Mouse (Mus musculus) heart, embryonic 11.5 days (tissue): ENCODE results near the gene Ltn1. TPM values are rescaled to one million over a fixed set of nuclear protein-coding genes. Genes with fewer than 3 reads are reported as not detected.

Experiments
- ATAC-seq: fragments of 200-750 bp; cut with Nextera tagmentation; replicated peaks from 2 replicates; pipeline ENCODE4 v1.8.0; 2017; ENCODE audit warnings: moderate library complexity; ENCODE audit not compliant: insufficient number of reproducible peaks, low FRiP score, low TSS enrichment
- H3K27ac ChIP-seq: fragments of 300-500 bp; sonication (generic); 2 replicates; pipeline ENCODE4 v1.5.1; 2014; ENCODE audit warnings: mild to moderate bottlenecking, low read depth, low read length
- H3K27me3 ChIP-seq: fragments of 300-500 bp; sonication (generic); 2 replicates; pipeline ENCODE4 v1.6.1; 2014; ENCODE audit warnings: mild to moderate bottlenecking, low read length, mixed read lengths; ENCODE audit not compliant: control insufficient read depth, insufficient read depth
- H3K36me3 ChIP-seq: fragments of 300-500 bp; sonication (generic); 2 replicates; pipeline ENCODE4 v1.6.1; 2014; ENCODE audit warnings: mild to moderate bottlenecking, low read length, moderate library complexity, mixed read lengths; ENCODE audit not compliant: control insufficient read depth, insufficient read depth
- H3K4me1 ChIP-seq: fragments of 300-500 bp; sonication (generic); 2 replicates; pipeline ENCODE4 v1.6.1; 2014; ENCODE audit warnings: low read length; ENCODE audit not compliant: control insufficient read depth, insufficient read depth
- H3K4me2 ChIP-seq: fragments of 300-500 bp; sonication (generic); 2 replicates; pipeline ENCODE4 v1.6.1; 2014; ENCODE audit warnings: mild to moderate bottlenecking, moderate library complexity
- H3K4me3 ChIP-seq: fragments of 300-500 bp; sonication (generic); 2 replicates; pipeline ENCODE4 v1.5.1; 2014; ENCODE audit warnings: low read depth, low read length
- H3K9ac ChIP-seq: fragments of 300-500 bp; sonication (generic); 2 replicates; pipeline ENCODE4 v1.6.1; 2014; ENCODE audit warnings: mild to moderate bottlenecking, low read depth, low read length, moderate library complexity
- H3K9me3 ChIP-seq: fragments of 300-500 bp; sonication (generic); replicated peaks from 2 replicates; pipeline ENCODE4 v1.6.1; 2016; ENCODE audit warnings: low read length; ENCODE audit not compliant: control insufficient read depth
- WGBS: fragments of 180-500 bp; shearing (Covaris S2); extraction: QIAGEN DNeasy Blood & Tissue Kit; methylation state at CpG from one replicate; pipeline ENCODE4 v1.1.7; 2014; ENCODE audit not compliant: insufficient replicate concordance; 5-methylcytosine and 5-hydroxymethylcytosine counted together
- polyA plus RNA-seq: library from polyadenylated mRNA; unstranded; fragments of >200 nt; fragmentation: Nextera tagmentation; extraction: Ambion mirVana; gene quantifications from 2 replicates; pipeline ENCODE4 v1.2.1, GENCODE M21; 2014

Gene Ltn1
- polyA plus RNA-seq, 1 experiment from 2014 or later, result 22.7 TPM

DNA sequence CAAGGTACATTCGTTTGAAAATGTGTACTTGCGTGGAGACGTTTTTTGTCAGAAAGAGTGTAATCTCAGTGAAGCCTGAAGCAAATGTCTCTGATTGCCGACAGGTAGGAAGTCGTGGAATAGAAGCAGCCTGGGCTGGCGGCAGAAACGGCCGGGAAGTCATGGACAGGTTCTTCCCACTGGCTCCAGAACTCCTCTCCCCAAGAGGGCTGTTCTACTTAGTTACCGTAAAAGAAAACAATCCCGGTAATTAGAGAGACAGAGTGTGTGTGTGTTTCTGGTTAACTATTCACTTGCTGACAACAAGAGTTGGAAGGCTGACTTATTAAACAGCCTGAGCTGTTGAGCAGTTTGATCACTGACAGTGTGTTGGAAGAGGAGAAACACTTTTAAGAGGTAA, 66.4 kb downstream of the Ltn1 start:
- Histone ChIP-seq H3K27me3 (no peaks in the 10 kb centered on the region), H3K27ac (no peak overlapping the region), H3K4me3 (no peak overlapping the region), H3K9me3 (no peaks in the 10 kb centered on the region), H3K4me2 (no peak overlapping the region), H3K4me1 (no peaks in the 10 kb centered on the region), H3K36me3 (peaks cover 7% of the 10 kb centered on the region), H3K9ac (no peak overlapping the region)
- 80% methylated on average over 10 of the region's 10 CpGs for WGBS
- no peak for ATAC-seq

DNA sequence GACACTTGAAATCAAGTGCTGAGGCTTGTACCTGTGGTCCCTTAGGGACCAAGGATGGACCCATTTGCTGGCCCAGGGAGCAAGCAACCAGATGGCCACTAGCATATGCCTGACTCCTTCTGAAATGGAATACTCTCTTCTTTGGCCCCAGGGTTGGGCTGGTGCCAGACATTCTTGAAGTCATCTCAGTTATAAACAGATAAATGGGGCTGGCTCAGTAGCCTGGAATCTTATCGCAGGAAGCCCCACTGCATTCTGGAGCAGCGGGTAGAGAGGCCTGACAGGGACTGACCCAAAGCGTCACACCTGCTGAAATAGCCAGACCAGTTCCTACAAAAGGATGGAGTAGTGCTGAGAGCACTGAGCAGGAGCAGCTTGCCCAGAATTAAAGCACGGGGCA, 68.2 kb downstream of the Ltn1 start:
- no peak overlapping the region for H3K4me3 ChIP-seq
- H3K27me3 ChIP-seq, result no peaks in the 10 kb centered on the region
- H3K9ac ChIP-seq, result no peak overlapping the region
- no peak; the same call in 1 of the 2 replicates for ATAC-seq
- 72% methylated on average over 4 of the region's 4 CpGs for WGBS
- H3K4me2 ChIP-seq, result no peak overlapping the region
- no peaks in the 10 kb centered on the region for H3K9me3 ChIP-seq
- no peak overlapping the region for H3K27ac ChIP-seq
- no peaks in the 10 kb centered on the region for H3K4me1 ChIP-seq
- peaks cover 7% of the 10 kb centered on the region for H3K36me3 ChIP-seq

DNA sequence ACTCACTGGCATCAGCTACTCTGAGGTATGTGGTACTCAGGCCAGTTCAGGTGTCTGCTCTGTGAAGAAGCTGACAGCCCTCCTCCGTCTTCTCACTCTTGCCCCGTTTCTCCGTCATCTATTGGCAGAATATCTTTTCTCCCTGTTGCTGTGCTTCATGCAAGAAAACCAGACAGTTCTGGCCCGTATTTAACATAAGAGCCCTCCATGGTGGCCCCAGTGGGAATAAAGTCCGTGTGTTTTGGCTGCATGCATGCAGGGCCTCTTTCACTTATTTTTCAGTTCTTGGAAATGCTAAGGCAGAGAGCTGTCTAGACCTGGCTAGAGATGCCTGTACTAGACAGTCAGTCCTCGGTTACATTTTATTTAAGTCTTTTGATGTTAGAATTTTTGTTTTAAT, 72.3 kb downstream of the Ltn1 start:
- no peak overlapping the region for H3K9ac ChIP-seq
- H3K4me1 ChIP-seq, result no peaks in the 10 kb centered on the region
- no peak for ATAC-seq
- no peak overlapping the region for H3K4me2 ChIP-seq
- H3K4me3 ChIP-seq, result no peak overlapping the region
- no peaks in the 10 kb centered on the region for H3K9me3 ChIP-seq
- H3K27me3 ChIP-seq, result no peaks in the 10 kb centered on the region
- no peak overlapping the region for H3K27ac ChIP-seq
- peaks cover 2% of the 10 kb centered on the region for H3K36me3 ChIP-seq
- WGBS, result 86% methylated on average over 6 of the region's 6 CpGs

DNA sequence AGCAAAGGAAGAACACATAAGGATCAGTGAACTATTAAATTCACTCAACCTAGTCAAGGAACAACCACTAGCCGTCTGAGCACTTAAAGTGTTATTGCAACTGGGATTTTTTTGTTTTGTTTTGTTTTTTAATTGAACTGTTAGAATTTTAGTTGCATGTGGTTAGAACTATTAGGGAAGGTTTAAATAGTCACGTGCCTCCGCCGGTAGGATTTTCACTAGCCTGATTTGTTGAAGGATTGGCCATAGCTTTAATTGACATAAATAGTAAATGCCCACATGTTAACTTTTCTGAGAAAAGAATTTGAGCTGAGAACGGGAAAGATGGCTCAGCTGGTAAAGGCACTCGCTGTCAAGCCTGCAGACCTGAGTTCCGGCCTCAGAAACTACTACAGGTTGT, 77.7 kb downstream of the Ltn1 start:
- 82% methylated on average over 7 of the region's 7 CpGs for WGBS
- peak overlapping the region; percentile 97; the same call in 1 of the 2 replicates for H3K27ac ChIP-seq

DNA sequence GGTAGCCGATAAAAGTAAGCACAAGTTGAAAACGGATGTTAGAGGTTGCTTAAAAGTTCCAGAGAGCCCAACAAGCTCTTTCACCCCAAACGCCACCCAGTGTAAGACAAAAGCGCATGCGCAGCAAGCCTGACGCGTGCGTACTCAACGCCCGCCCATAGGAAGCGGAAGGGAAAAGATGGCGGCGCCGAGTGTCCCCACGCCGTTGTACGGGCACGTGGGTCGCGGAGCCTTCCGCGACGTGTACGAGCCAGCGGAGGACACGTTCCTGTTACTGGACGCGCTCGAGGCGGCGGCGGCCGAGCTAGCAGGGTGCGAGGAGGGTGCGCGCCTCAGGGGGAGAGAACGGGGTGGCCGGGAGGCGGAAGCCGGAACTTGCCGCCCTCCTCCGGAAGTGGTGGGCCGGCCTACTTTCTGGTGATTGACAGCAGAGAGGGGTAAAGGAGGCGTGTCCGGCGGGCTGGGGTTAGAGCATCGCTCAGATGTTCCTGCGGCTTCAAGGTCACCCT, 78.3 kb downstream of the Ltn1 start, which contains the start of gene N6amt1:
Gene N6amt1 (plus strand): TSS at position 111 of the 509 bp plus-strand sequence.
- peak within 1 kb of the TSS; percentile 80 for H3K4me3 ChIP-seq
- peak; percentile 96 for ATAC-seq
- peak within 1 kb of the TSS; percentile 97 for H3K27ac ChIP-seq
- no peaks in the 10 kb centered on the region for H3K27me3 ChIP-seq
- no peaks in the 10 kb centered on the region for H3K9me3 ChIP-seq
- H3K4me1 ChIP-seq, result 0 out of 2 replicates have a peak, but pooled peaks cover 4% of the 10 kb centered on the region
- WGBS, result under 1% methylated on average over 48 of the region's 48 CpGs
- H3K4me2 ChIP-seq, result peak within 1 kb of the TSS; percentile 60
- no peaks in the 10 kb centered on the region; the same call in 1 of the 2 replicates for H3K36me3 ChIP-seq
- H3K9ac ChIP-seq, result peak within 1 kb of the TSS; percentile 93

More for the DNA sequence above, 77.7 kb downstream of the Ltn1 start:
- H3K9ac ChIP-seq, result no peak overlapping the region; the same call in 1 of the 2 replicates
- peak overlapping the region; percentile 80 for H3K4me3 ChIP-seq
- peak overlapping the region; percentile 60 for H3K4me2 ChIP-seq
- H3K36me3 ChIP-seq, result no peaks in the 10 kb centered on the region; the same call in 1 of the 2 replicates
- H3K27me3 ChIP-seq, result no peaks in the 10 kb centered on the region
- no peak for ATAC-seq
- 0 out of 2 replicates have a peak, but pooled peaks cover 4% of the 10 kb centered on the region for H3K4me1 ChIP-seq
- no peaks in the 10 kb centered on the region for H3K9me3 ChIP-seq

DNA sequence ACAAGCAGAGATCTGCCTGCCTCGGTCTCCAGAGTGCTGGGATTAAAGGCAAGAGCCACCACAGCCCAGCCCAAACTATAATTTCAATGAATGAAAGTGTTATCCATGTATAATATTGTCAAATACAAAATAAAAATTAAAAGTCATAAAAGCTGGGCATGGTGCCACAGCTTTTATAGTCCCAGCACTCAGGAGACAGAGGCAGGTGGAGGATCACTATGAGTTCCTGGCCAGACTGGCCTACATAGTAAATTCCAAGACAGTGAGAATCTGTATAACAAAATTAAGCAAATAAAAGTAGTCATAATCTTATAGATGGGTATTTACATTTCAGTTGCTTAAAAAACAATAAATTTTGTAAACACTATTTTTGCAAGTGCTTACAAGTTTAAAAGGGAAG, 78.8 kb downstream of the Ltn1 start:
- WGBS, result 100% methylated on average over 1 of the region's 1 CpGs
- Histone ChIP-seq H3K9ac (no peak overlapping the region), H3K36me3 (no peaks in the 10 kb centered on the region; the same call in 1 of the 2 replicates), H3K4me2 (peak overlapping the region; percentile 60), H3K27me3 (no peaks in the 10 kb centered on the region), H3K4me1 (0 out of 2 replicates have a peak, but pooled peaks cover 4% of the 10 kb centered on the region), H3K27ac (no peak overlapping the region), H3K9me3 (no peaks in the 10 kb centered on the region), H3K4me3 (peak overlapping the region; percentile 80)
- no peak for ATAC-seq

DNA sequence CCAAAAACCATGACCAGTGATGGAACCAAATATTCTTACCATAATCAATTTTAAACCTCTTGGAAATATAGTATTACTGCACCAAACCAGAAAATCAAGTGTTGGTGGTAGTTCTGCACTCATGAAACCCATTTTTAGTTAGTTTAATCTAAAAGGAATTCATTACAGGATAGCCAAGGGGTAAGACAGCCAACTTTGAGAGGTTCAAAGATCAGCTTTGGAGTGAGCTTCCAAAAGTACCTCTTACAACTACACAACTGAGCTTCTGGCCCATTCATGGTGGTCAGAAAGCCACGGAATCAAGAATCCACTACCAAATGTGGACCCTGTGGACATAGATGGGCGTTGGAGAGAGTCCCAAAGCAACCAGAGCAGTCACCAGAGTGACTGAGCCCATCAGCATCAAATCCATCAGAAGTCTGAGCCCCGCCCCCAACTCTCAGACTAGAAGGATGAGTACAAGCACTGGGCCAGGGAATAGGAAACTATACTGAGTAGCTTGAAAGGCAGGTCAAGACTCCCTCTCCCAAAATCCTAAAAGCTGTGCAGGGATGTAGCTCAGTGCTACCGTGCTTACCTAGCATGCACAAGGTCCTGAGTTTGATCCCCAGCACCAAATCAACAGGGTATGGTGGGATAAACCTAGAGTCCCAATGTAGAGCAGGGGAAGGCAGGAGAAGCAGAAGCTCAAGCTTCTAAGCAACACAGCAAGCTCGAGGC, 80.9 kb downstream of the Ltn1 start:
- WGBS, result 72% methylated on average over 5 of the region's 5 CpGs
- Histone ChIP-seq H3K4me2 (no peak overlapping the region), H3K27me3 (no peaks in the 10 kb centered on the region), H3K36me3 (no peaks in the 10 kb centered on the region), H3K4me3 (no peak overlapping the region), H3K4me1 (0 out of 2 replicates have a peak, but pooled peaks cover 4% of the 10 kb centered on the region), H3K27ac (no peak overlapping the region), H3K9me3 (no peaks in the 10 kb centered on the region), H3K9ac (no peak overlapping the region)
- no peak for ATAC-seq

DNA sequence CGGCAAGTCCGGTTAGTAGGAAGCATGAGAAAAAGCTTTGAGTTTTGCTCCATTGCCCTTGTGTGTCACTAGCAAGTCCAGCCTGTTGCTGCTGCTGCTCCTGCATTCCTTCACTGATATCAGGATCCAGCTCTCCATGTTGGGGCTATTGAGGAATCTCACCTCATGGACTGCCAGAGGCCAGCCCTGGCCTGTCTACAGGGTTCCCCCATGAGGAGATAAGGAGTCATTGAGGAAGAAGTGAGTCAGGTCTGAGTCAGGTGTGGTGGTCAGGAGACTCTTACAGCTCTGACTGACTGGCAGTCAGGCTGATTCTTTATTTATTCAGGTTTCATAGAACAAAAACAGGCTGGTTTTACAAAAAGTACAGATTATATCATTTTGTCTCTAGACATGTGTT, 84.3 kb downstream of the Ltn1 start:
- Histone ChIP-seq H3K4me3 (no peak overlapping the region), H3K27me3 (no peaks in the 10 kb centered on the region), H3K4me2 (no peak overlapping the region), H3K4me1 (no peaks in the 10 kb centered on the region), H3K9me3 (no peaks in the 10 kb centered on the region), H3K27ac (0 out of 2 replicates have a peak overlapping the region, but pooled peaks have one; percentile 2), H3K9ac (no peak overlapping the region), H3K36me3 (no peaks in the 10 kb centered on the region)
- 90% methylated on average over 2 of the region's 2 CpGs for WGBS
- peak; percentile 73 for ATAC-seq
